Mouse (Mus musculus) spleen, adult 2 months (tissue): Measurements from ENCODE around the gene Pex13.

Experiments used
- CTCF ChIP-seq: fragments of 200-500 bp; IDR thresholded peaks from 2 replicates; pipeline ENCODE4 v1.5.1; 2011; ENCODE audit warnings: mild to moderate bottlenecking, inconsistent platforms; ENCODE audit not compliant: insufficient read depth, insufficient read length, insufficient replicate concordance; ENCODE audit errors: extremely low read depth
- POLR2A ChIP-seq: fragments of 200-500 bp; IDR thresholded peaks from 2 replicates; pipeline ENCODE4 v1.6.1; 2011; ENCODE audit warnings: low read depth, low read length, inconsistent platforms

DNA sequence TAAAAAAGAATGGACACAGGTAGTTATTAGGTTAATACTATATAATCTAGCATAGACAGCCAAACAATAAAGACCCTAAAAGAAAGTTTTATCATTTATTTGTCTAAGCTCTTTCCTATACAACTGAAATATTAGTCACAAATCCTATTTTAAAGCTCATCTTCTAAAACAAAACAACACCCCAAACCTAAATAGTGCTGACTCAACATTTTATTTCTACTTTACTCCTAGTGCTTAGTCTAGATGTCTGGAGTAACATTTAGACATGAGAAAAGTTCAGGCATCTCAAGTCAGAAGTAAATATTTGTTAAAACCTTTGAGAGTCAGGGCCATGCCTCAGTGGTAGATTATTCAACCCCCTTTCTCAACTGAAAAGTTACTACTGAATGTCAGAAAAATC, 18.3 kb downstream of the Pex13 start:
- no peak for TF ChIP-seq POLR2A
- TF ChIP-seq CTCF = no peak
